Mouse (Mus musculus) c-Kit-positive CD71-positive TER-119-positive erythroid progenitor cells, embryonic 14.5 days (primary cell): ENCODE results near the gene Dhx16.
"Not testable (repeated sequence)": the region's sequence is repeated elsewhere in the genome, so short reads cannot be mapped to it uniquely, and the experiment has no call there.

Source experiments
- DNase-seq: peaks from one replicate; pipeline ENCODE4 v3.0.0-alpha.2; 2013; ENCODE audit warnings: low spot score

Dhx16 gene

GRCm38 (mm10) chr17:35921710-35922109, 42.1 kb downstream of the Dhx16 start:
- no peak for DNase-seq

- DNase-seq = no peak
Measured at GRCm38 (mm10) chr17:35922566-35922965, 42.9 kb downstream of the Dhx16 start.

GRCm38 (mm10) chr17:35923281-35923680, 43.7 kb downstream of the Dhx16 start:
- no peak for DNase-seq

GRCm38 (mm10) chr17:35927471-35927870, 47.9 kb downstream of the Dhx16 start:
- DNase-seq = no peak

GRCm38 (mm10) chr17:35929534-35929933, 49.9 kb downstream of the Dhx16 start:
- DNase-seq = no peak

- no peak for DNase-seq
Measured at GRCm38 (mm10) chr17:35930627-35931026, 51.0 kb downstream of the Dhx16 start.

GRCm38 (mm10) chr17:35932608-35933007, 53.0 kb downstream of the Dhx16 start:
- no peak for DNase-seq

GRCm38 (mm10) chr17:35935763-35936162, 56.1 kb downstream of the Dhx16 start:
- not testable (repeated sequence) for DNase-seq

- DNase-seq = peak; percentile 57
Measured at GRCm38 (mm10) chr17:35937700-35938348, 58.2 kb downstream of the Dhx16 start.

GRCm38 (mm10) chr17:35939108-35939507, 59.5 kb downstream of the Dhx16 start:
- DNase-seq = no peak

GRCm38 (mm10) chr17:35939941-35940340, 60.3 kb downstream of the Dhx16 start:
- DNase-seq = no peak
